Mouse (Mus musculus) heart, adult 11 months (tissue): ENCODE results near the gene Hspa2.
A peak's percentile ranks its signal among the peaks of the same experiment; 100 is the strongest.

Experiments used
- DNase-seq: peaks from one replicate; pipeline ENCODE4 v3.0.0; 2022

The Hspa2 gene

DNA sequence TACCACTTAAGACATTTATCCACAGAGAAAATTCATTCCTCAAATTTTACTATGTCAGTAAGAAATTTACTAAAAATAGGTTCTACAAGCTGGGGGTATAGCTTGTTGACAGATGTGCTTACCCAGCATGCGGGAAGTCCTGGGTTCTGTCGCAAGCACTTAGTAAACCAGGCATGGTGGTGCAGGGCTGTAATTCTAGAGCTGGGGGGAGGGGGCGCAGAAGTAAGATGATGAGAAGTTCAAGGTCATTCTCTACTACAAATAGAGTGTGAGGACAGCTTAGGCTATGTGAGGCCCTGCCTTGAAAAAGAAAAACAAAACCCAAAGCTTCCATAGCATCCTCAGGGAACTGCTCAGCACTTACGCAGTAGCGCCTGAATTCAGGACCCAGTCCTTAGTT is 25.4 kb upstream of the Hspa2 start:
- no peak for DNase-seq

DNA sequence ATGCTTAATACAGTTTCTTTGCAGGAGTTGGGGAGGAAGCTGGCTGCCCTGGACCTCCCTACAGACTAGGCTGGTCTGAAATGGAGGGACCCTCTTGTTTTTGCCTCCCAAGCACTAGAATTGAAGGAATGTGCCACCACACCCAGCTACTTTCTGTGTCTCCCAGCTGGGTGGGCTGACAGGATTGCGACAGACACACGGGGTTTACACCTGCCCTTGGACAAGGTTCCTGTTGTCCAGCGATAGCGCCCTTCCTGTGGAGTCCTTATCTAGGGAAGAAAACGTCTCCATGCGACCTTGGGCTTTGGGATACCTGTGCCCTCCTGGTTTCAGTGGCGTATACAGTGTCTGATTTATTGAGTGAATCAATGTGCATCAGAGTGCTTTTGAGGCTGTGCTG is 23.8 kb upstream of the Hspa2 start:
- DNase-seq = no peak

DNA sequence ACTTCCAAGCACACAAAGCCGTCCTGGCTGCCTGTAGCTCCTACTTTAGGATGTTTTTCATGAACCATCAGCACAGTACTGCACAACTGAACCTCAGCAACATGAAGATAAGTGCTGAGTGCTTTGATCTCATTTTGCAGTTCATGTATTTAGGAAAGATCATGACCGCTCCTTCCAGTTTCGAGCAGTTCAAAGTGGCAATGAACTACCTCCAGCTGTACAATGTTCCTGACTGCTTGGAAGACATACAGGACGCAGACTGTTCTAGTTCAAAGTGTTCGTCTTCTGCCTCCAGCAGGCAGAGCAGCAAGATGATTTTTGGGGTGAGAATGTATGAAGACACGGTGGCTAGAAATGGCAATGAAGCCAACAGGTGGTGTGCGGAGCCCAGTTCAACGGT is 18.6 kb upstream of the Hspa2 start:
- peak; percentile 36 for DNase-seq

- peak; percentile 44 for DNase-seq
Observed at GRCm38 (mm10) chr12:76388794-76389193, 15.2 kb upstream of the Hspa2 start.

- DNase-seq = peak; percentile 57
Observed at GRCm38 (mm10) chr12:76391595-76392271, 12.2 kb upstream of the Hspa2 start.

DNA sequence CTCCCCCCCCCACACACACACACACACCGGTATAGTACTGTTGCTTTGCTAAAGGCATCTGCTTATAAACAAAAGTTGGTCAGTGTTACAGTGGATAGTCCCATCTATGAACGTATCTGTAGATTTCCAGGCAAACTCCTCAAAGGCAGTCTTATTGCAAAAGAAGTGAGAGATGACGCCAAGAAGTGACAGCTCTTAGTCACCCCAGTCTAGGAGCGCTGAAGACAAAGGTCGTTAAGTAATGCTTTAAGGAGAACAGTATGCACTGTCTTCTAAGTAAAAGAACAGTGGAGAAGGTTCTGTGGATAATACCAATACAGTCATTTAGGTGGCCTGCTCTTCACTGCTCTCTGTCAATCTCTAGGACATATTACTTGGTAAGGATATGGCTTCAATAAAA is 11.0 kb upstream of the Hspa2 start:
- no peak for DNase-seq

DNA sequence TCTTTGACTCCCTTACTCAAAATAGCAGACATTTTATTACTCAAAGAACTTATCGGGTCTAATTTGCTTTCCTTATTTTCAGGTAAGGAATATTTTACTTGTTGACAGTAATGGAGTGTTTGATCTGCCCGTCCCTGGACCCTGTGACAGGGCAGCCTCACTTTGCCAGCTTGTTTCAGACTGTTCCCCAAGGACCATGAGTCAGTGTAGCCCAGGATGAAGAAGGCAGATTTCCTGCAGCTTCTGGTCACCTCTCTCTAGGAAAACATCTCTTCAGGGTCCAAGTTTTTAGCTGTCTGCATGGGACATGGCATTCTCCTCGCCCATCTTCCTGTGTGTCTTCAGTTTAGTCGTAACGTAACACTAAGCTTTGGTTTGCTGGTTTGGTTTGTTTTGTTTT is 6.7 kb upstream of the Hspa2 start:
- peak; percentile 75 for DNase-seq

- DNase-seq = peak; percentile 27
Observed at GRCm38 (mm10) chr12:76401674-76402073, 2.3 kb upstream of the Hspa2 start.

DNA sequence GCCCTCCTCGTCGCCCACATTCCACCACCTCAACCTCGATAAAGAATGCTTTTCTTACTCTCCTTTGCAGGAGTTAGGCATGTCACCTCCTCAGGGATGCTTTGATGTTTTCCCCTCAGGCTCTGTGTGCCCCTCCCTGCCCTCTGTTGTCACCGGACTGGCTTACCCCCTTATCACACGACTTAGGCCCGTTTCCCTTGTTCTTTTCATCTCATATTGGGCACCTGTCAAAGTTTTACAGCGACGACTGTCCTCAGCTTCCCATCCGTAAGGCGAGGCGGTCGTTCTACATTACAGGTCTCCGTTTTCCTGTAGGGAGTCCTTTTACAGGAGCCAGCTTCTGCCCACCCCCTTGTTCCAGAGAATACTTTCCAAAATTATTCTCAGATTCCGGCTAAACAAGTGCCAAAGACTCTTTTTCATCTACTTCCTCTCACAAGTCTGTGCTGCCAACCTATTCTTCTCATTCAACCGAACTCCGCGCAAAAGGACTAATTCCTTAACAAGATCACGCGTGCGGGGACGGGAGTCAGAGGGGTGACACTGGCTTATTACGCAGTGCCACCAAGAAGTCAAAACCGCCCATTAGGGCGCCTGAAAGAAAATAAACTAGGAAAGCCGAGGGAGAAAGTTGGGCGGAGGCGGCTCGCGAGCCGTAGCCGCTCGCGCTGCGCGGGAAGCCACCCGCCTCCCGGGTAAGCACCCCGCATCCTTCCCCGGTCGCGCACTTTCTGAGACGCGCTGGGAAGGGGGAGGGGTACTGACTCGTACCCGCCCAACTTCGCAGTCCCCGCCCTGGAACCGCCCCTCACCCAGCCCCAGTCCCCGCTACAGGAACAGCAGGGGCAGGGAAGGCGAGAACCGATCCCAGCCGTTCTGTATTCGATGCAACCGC is 738 bp upstream of the Hspa2 start:
- peak; percentile 93 for DNase-seq

GRCm38 (mm10) chr12:76404836-76405182 is 833 bp downstream of the Hspa2 start:
- peak; percentile 94 for DNase-seq

DNA sequence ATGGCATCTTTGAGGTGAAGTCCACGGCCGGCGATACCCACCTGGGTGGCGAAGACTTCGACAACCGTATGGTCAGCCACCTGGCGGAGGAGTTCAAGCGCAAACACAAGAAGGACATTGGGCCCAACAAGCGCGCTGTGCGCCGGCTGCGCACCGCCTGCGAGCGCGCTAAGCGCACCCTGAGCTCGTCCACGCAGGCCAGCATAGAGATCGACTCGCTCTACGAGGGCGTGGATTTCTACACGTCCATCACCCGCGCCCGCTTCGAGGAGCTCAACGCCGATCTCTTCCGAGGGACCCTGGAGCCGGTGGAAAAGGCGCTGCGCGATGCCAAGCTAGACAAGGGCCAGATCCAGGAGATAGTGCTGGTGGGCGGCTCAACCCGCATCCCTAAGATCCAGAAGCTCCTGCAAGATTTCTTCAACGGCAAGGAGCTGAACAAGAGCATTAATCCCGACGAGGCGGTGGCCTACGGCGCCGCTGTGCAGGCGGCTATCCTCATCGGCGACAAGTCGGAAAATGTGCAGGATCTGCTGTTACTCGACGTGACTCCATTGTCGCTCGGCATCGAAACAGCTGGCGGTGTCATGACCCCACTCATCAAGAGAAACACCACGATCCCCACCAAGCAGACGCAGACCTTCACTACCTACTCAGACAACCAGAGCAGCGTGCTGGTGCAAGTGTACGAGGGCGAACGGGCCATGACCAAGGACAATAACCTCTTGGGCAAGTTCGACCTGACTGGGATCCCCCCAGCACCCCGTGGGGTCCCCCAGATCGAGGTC is 1.4 kb downstream of the Hspa2 start:
- DNase-seq = peak; percentile 92

- no peak for DNase-seq
Observed at GRCm38 (mm10) chr12:76405971-76406370, 2.0 kb downstream of the Hspa2 start.

- no peak for DNase-seq
Observed at GRCm38 (mm10) chr12:76407184-76407583, 3.2 kb downstream of the Hspa2 start.

DNA sequence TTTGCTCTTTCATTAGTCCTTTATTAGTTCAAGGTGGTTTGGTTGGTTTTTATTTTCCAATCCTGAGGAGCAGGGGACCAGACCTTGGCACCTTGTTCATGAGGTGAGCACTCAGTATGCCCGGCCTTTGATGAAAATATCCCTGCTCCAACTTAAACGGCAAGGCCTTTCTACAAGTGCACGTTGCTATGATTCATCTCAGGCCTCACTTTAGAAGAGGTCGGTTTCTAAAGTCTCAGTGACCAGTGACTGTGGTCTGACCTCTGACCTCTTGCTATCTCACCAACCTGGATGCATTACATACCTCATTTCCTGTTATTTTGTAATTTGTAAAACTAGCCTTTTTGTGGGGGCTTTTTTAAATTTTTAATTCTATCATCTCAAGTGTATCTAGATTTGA is 5.2 kb downstream of the Hspa2 start:
- peak; percentile 73 for DNase-seq

DNA sequence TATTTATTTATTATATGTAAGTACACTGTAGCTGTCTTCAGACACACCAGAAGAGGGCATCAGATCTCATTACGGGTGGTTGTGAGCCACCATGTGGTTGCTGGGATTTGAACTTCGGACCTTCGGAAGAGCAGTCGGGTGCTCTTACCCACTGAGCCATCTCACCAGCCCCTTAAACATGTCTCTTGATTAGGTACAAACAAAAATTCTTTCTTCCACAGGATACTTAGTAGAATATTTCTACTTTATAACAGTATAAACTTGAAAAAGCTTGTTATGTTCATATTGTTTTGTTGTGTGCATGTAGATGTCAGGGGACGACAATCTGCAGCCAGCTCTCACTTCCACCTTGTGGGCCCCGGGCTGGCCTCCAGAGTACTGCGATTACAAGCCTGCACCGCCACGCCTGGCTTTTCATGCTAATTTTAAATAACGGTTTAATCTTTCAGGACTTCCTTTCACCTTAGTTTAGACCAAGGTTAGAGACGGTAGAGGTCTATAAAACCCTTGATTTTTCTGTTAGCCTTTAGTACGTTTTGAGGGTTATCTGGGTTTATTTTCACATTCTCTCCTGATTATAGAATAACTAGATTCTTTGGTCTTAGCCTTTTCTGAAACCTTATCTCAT is 11.5 kb downstream of the Hspa2 start:
- DNase-seq = no peak

- DNase-seq = peak; percentile 95
Observed at GRCm38 (mm10) chr12:76417433-76417854, 13.5 kb downstream of the Hspa2 start, which contains the start of gene Ppp1r36. TSS of gene Ppp1r36 (plus strand) at chr12:76417538.

GRCm38 (mm10) chr12:76418346-76418745 is 14.4 kb downstream of the Hspa2 start:
- no peak for DNase-seq

DNA sequence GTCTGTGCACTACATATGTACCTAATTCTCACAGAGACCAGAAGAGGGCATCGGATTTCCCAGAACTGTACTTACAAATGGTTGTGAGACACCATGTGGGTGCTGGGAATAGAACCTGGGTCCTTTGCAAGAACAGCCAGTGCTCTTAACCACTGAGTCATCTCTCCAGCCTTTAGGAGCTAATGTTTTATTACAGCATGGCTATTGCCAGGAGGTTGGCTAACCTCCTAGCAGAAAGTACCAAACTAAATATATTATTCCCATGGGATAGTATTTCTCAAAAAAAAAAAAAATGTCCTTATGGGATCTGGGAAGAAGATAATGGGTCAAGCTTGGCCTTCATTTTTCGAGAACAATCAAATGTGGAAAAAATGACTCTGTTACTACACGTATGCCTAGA is 21.3 kb downstream of the Hspa2 start:
- DNase-seq = no peak

DNA sequence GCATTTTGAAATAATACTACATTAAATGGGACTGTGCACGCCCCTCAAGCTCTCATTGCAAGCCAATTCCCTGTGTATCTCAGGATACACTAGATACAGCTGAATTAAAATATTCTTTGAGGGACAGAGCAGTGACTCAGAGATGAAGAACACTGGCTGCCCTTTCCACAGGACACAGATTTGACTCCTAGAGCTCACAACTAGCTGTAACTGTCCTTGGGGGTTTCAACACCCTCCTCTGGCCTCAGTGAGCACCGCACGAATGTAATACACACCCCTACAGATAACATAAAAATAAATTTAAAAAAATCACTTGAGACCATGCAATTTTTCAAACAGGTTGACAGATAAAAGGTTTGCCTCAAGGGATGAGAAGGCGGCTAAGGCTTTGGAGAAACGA is 23.6 kb downstream of the Hspa2 start:
- DNase-seq = no peak

- no peak for DNase-seq
Observed at GRCm38 (mm10) chr12:76430879-76431406, 27.0 kb downstream of the Hspa2 start.

GRCm38 (mm10) chr12:76431431-76431830 is 27.5 kb downstream of the Hspa2 start:
- no peak for DNase-seq

GRCm38 (mm10) chr12:76434111-76434510 is 30.1 kb downstream of the Hspa2 start:
- DNase-seq = no peak

GRCm38 (mm10) chr12:76435084-76435483 is 31.1 kb downstream of the Hspa2 start:
- DNase-seq = no peak
